Mouse (Mus musculus): ENCODE measurements at regions not wholly inside any gene's neighbourhood (a gene's known extent, or its start where the extent isn't known, plus 50 kb on each side); places are given as distances from the start of the nearest gene placed in this dataset.

- TF ChIP-seq CTCF (IDR thresholded peaks at IDR 0.05; ENCODE audit: low read depth, low read length) (no peak), POLR2A (IDR thresholded peaks at IDR 0.05; ENCODE audit: insufficient read depth, low read length) (no peak), EP300 (IDR thresholded peaks at IDR 0.05; ENCODE audit: insufficient read depth, low read depth, low read length) (no peak)
Measured at GRCm38 (mm10) chr7:36513680-36514079, 184.2 kb upstream of the Tshz3 start.

Data from ES-Bruce4 (cell line).